ENCODE assay signal across 11 mouse cellular contexts in genomic region chr5:118302466-118303155, GRCm38 (mm10). TPM values are rescaled to one million over a fixed set of nuclear protein-coding genes. Genes with fewer than 3 reads are reported as not detected.
DNase-seq lines count a peak whose midpoint lies in the region; ATAC-seq and TF ChIP-seq lines count a peak whose summit lies in the region.
"Had no signal": no experiment of that assay in that cellular context is flagged by ENCODE, and none has a peak within 500 bp of the region (broad histone marks: within the 10 kb centered on the region; RNA-seq: fewer than 3 reads in every experiment).

No protein-coding gene starts in this region.

- 21% methylated on average over 9 of the region's 9 CpGs for WGBS in lung, postnatal 0 days
- WGBS in neural tube, embryonic 15.5 days: 79% methylated on average over 9 of the region's 9 CpGs

- H3K4me2 ChIP-seq in lung, postnatal 0 days (replicated peaks; ENCODE audit: low read depth, low read length): no peak overlapping the region
- no peak overlapping the region for H3K4me2 ChIP-seq in neural tube, embryonic 15.5 days

- no peaks in the 10 kb centered on the region for H3K4me1 ChIP-seq in lung, postnatal 0 days (ENCODE audit: insufficient read depth, low read depth, low read length)
- H3K4me1 ChIP-seq in neural tube, embryonic 15.5 days: peaks cover 9% of the 10 kb centered on the region

- peak; percentile 42 to 58 for DNase-seq in urinary bladder, adult 18-20 months (ENCODE audit: low spot score in 2 of 2)
- DNase-seq in urinary bladder, adult 2 months (ENCODE audit: low spot score): no peak
- DNase-seq in liver: peak; percentile 63
- DNase-seq in lung, postnatal 0 days (ENCODE audit: low spot score): peak; percentile 36
- peak; percentile 68 for DNase-seq in yolk sac, embryonic 10.5 days (ENCODE audit: low spot score)
- DNase-seq in right cerebral cortex, postnatal 4 days: no peak
- DNase-seq in thymus, postnatal 0 days (ENCODE audit: low spot score): no peak
- DNase-seq: heart, adult 18-20 months; spleen, adult 18-20 months had no signal

- ATAC-seq in lung, postnatal 0 days: peak; percentile 48
- ATAC-seq in neural tube, embryonic 15.5 days (ENCODE audit: low FRiP score): no peak
- ATAC-seq: CD4-positive, CD25-positive, alpha-beta regulatory T cell, adult 4 months had no signal

- no peak for TF ChIP-seq EP300 in lung, postnatal 0 days (IDR thresholded peaks at IDR 0.05)

- H3K27ac ChIP-seq in lung, postnatal 0 days (ENCODE audit: low read length): no peak overlapping the region
- H3K27ac ChIP-seq in neural tube, embryonic 15.5 days (replicated peaks): no peak overlapping the region

- H3K9ac ChIP-seq in lung, postnatal 0 days (replicated peaks; ENCODE audit: low read depth): no peak overlapping the region
- no peak overlapping the region for H3K9ac ChIP-seq in neural tube, embryonic 15.5 days (replicated peaks)

- H3K27me3 ChIP-seq in lung, postnatal 0 days (replicated peaks; ENCODE audit: insufficient read depth, low read length): no peaks in the 10 kb centered on the region
- no peaks in the 10 kb centered on the region for H3K27me3 ChIP-seq in neural tube, embryonic 15.5 days (replicated peaks)

- TF ChIP-seq CTCF in lung, postnatal 0 days (IDR thresholded peaks at IDR 0.05): no peak

- H3K36me3 ChIP-seq in lung, postnatal 0 days (ENCODE audit: insufficient read depth, low read length): no peaks in the 10 kb centered on the region
- H3K36me3 ChIP-seq in neural tube, embryonic 15.5 days: no peaks in the 10 kb centered on the region

- H3K4me3 ChIP-seq in lung, postnatal 0 days (ENCODE audit: low read depth, low read length): no peak overlapping the region
- H3K4me3 ChIP-seq in neural tube, embryonic 15.5 days (replicated peaks): no peak overlapping the region

- no peaks in the 10 kb centered on the region for H3K9me3 ChIP-seq in lung, postnatal 0 days (ENCODE audit: low read length)
- H3K9me3 ChIP-seq in neural tube, embryonic 15.5 days (replicated peaks): no peaks in the 10 kb centered on the region

RNA-seq across cellular contexts. Expression of gene 2410131K14Rik, which starts 57.6 kb away (rescaled TPM):
- polyA plus RNA-seq in urinary bladder, adult 2 months (2012; rRNA removed): 9.9 and 10.3 TPM in 2 replicates
- 4.5 and 4.9 TPM in 2 replicates for polyA plus RNA-seq in lung, postnatal 0 days (2015; fragmentation: Nextera tagmentation; extraction: Ambion mirVana)
- 14.7 and 16.8 TPM in 2 replicates for polyA plus RNA-seq in neural tube, embryonic 15.5 days (2015; fragmentation: Nextera tagmentation; extraction: Ambion mirVana)
- polyA plus RNA-seq in thymus, postnatal 0 days (2015; fragmentation: Nextera tagmentation; extraction: Ambion mirVana): 4.2 and 4.7 TPM in 2 replicates

RNA-seq across cellular contexts. Expression of gene Rnft2, which starts 57.7 kb away (rescaled TPM):
- 3.7 and 4.3 TPM in 2 replicates for polyA plus RNA-seq in urinary bladder, adult 2 months (2012; rRNA removed)
- polyA plus RNA-seq in lung, postnatal 0 days (2015; fragmentation: Nextera tagmentation; extraction: Ambion mirVana): 0.14 and 0.23 TPM in 2 replicates
- polyA plus RNA-seq in neural tube, embryonic 15.5 days (2015; fragmentation: Nextera tagmentation; extraction: Ambion mirVana): 7.2 and 12.7 TPM in 2 replicates
- polyA plus RNA-seq in thymus, postnatal 0 days (2015; fragmentation: Nextera tagmentation; extraction: Ambion mirVana): 0.51 and 0.58 TPM in 2 replicates
- polyA plus RNA-seq: CD4-positive, CD25-positive, alpha-beta regulatory T cell, adult 4 months had no signal

Comparison
In these comparisons a context has a peak if more than half of its experiments do, and no peak if none do; other contexts are left out.
1. DNase-seq: peak in urinary bladder, adult 18-20 months (2 of 2), liver (single experiment), lung, postnatal 0 days (single experiment) and yolk sac, embryonic 10.5 days (single experiment); none in urinary bladder, adult 2 months (single experiment), right cerebral cortex, postnatal 4 days (single experiment) and thymus, postnatal 0 days (single experiment).